In the genomic region with DNA sequence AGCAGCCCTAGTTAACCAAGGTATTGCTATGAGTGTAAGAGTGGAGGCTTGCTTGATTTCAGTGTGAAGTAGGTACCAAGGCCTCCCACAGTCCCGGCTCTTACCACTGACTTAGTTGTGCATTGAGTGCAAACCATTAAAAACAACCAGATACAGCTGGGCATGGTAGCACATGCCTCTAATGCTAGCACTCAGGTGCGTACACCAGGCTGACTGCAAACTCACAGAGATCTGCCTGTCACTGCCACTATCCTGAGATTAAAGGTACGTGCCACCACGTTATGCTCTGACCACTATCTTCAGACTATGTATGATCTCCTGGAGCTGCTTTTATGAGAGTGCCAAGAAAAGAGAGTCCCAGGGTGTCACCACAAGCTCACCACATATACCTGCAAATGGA, we compare ENCODE assay signal across 32 mouse cellular contexts.
"Had no signal": no experiment of that assay in that cellular context is flagged by ENCODE, and none has a peak within 500 bp of the region (broad histone marks: within the 10 kb centered on the region; RNA-seq: fewer than 3 reads in every experiment).

No protein-coding gene starts in this region.

- H3K27ac ChIP-seq: heart, embryonic 10.5 days; heart, embryonic 15.5 days; hindbrain, embryonic 10.5 days; hindbrain, embryonic 12.5 days; hindbrain, embryonic 13.5 days; hindbrain, embryonic 14.5 days; hindbrain, embryonic 15.5 days; hindbrain, postnatal 0 days; intestine, embryonic 15.5 days; kidney, embryonic 15.5 days; kidney, postnatal 0 days; layer of hippocampus, adult 2 months; left cerebral cortex, adult 2 months had no signal

- ATAC-seq: hindbrain, embryonic 16.5 days; hindbrain, postnatal 0 days; intestine, embryonic 15.5 days; intestine, embryonic 16.5 days; intestine, postnatal 0 days had no signal

- H3K9ac ChIP-seq: heart, embryonic 12.5 days; heart, embryonic 15.5 days; hindbrain, embryonic 12.5 days; hindbrain, embryonic 13.5 days; hindbrain, embryonic 14.5 days; hindbrain, embryonic 15.5 days; intestine, embryonic 15.5 days; kidney, embryonic 15.5 days had no signal

- H3K4me2 ChIP-seq: heart, embryonic 11.5 days; heart, embryonic 12.5 days; heart, embryonic 15.5 days; hindbrain, embryonic 12.5 days; hindbrain, embryonic 13.5 days; hindbrain, embryonic 14.5 days; hindbrain, embryonic 15.5 days; intestine, embryonic 15.5 days; kidney, embryonic 15.5 days had no signal

- DNase-seq: heart, postnatal 10 days; heart, postnatal 14 days; kidney, adult 11 months; kidney, adult 18-20 months; kidney, adult 2 months; kidney, adult 8-10 months; kidney, adult 9 months; kidney, postnatal 10 days; kidney, postnatal 14 days; kidney, postnatal 25 days; kidney, postnatal 36 days; kidney, postnatal 4 days; layer of hippocampus, adult 9-11 months; layer of hippocampus, postnatal 36 days had no signal

- H3K27me3 ChIP-seq: heart, embryonic 12.5 days; heart, embryonic 15.5 days; hindbrain, embryonic 12.5 days; hindbrain, embryonic 13.5 days; hindbrain, embryonic 15.5 days; intestine, embryonic 15.5 days; kidney, embryonic 15.5 days had no signal

- H3K9me3 ChIP-seq: heart, embryonic 10.5 days; heart, embryonic 12.5 days; heart, embryonic 15.5 days; hindbrain, embryonic 10.5 days; hindbrain, embryonic 12.5 days; hindbrain, embryonic 13.5 days; hindbrain, embryonic 15.5 days; intestine, embryonic 15.5 days; kidney, embryonic 15.5 days had no signal

- H3K4me1 ChIP-seq: hindbrain, embryonic 10.5 days; hindbrain, embryonic 12.5 days; intestine, embryonic 15.5 days; kidney, embryonic 15.5 days had no signal

- H3K4me3 ChIP-seq: heart, embryonic 10.5 days; heart, embryonic 12.5 days; heart, embryonic 15.5 days; hindbrain, embryonic 10.5 days; hindbrain, embryonic 12.5 days; hindbrain, embryonic 13.5 days; hindbrain, embryonic 15.5 days; intestine, embryonic 15.5 days; kidney, embryonic 15.5 days; layer of hippocampus, adult 2 months; left cerebral cortex, adult 2 months had no signal
